Mouse (Mus musculus) mouse trophoblast stem cell (cell line): ENCODE measurements at regions not wholly inside any gene's neighbourhood (a gene's known extent, or its start where the extent isn't known, plus 50 kb on each side); places are given as distances from the start of the nearest gene placed in this dataset.

Experiments
- in situ Hi-C, 2 experiments: fragments of 300-500 bp; cut with MseI, MboI; formaldehyde crosslinking; loops; 2 replicates in 1 of 2; 3 replicates in 1 of 2; pipeline ENCODE4 v1.15.1; 2025

- in situ Hi-C loops = loop anchor here in 1 of 2 experiments (5.0 to 25.0 kb wide), 3 partner anchors 191 to 621 kb away; partner anchors contain the start of gene Mad2l1
Observed at GRCm38 (mm10) chr6:67158765-67159164, 79.2 kb upstream of the Serbp1 start.

GRCm38 (mm10) chr6:67152845-67153468 lies 85.0 kb upstream of the Serbp1 start:
- in situ Hi-C loops = loop anchor here in 1 of 2 experiments (10.0 to 25.0 kb wide), 2 partner anchors 308 to 616 kb away; partner anchors contain the start of gene Mad2l1

GRCm38 (mm10) chr6:67151515-67151914 lies 86.5 kb upstream of the Serbp1 start:
- in situ Hi-C loops = loop anchor here in 1 of 2 experiments (10.0 to 25.0 kb wide), 2 partner anchors 307 to 614 kb away; partner anchors contain the start of gene Mad2l1

- in situ Hi-C loops = loop anchor here in 1 of 2 experiments (5.0 kb wide), 1 partner anchor 112 kb away; the partner anchor contains the start of gene Gadd45a
Observed at GRCm38 (mm10) chr6:67149425-67149824, 88.6 kb upstream of the Serbp1 start.

GRCm38 (mm10) chr6:67146708-67147107 lies 91.3 kb upstream of the Serbp1 start:
- in situ Hi-C loops = loop anchor here in 1 of 2 experiments (5.0 kb wide), 1 partner anchor 109 kb away; the partner anchor contains the start of gene Gadd45a

GRCm38 (mm10) chr6:67145969-67146368 lies 92.0 kb upstream of the Serbp1 start:
- in situ Hi-C loops = loop anchor here in 1 of 2 experiments (5.0 kb wide), 1 partner anchor 109 kb away; the partner anchor contains the start of gene Gadd45a

GRCm38 (mm10) chr6:67144946-67145716 lies 92.8 kb upstream of the Serbp1 start:
- in situ Hi-C loops = loop anchor here (5.0 kb wide), 3 partner anchors 108 to 183 kb away; partner anchors contain the start of gene Gadd45a (in 1 of the 2)

- in situ Hi-C loops = loop anchor here in 1 of 2 experiments (5.0 kb wide), 2 partner anchors 110 to 180 kb away; no protein-coding TSS in a partner anchor
Observed at GRCm38 (mm10) chr6:67142179-67142578, 95.8 kb upstream of the Serbp1 start.

- in situ Hi-C loops = loop anchor here in 1 of 2 experiments (5.0 kb wide), 2 partner anchors 108 to 178 kb away; no protein-coding TSS in a partner anchor
Observed at GRCm38 (mm10) chr6:67140645-67141250, 97.2 kb upstream of the Serbp1 start.

- in situ Hi-C loops = no loop called here
Observed at GRCm38 (mm10) chr6:67139012-67139375, 99.0 kb upstream of the Serbp1 start.

GRCm38 (mm10) chr6:67138302-67139011 lies 99.5 kb upstream of the Serbp1 start:
- in situ Hi-C loops = no loop called here

GRCm38 (mm10) chr6:67137482-67137881 lies 100.2 kb upstream of the Gadd45a start:
- in situ Hi-C loops = no loop called here

- in situ Hi-C loops = no loop called here
Observed at GRCm38 (mm10) chr6:67134915-67135314, 97.7 kb upstream of the Gadd45a start.

- in situ Hi-C loops = no loop called here
Observed at GRCm38 (mm10) chr6:67130540-67131301, 93.5 kb upstream of the Gadd45a start.

- in situ Hi-C loops = no loop called here
Observed at GRCm38 (mm10) chr6:67129626-67130025, 92.4 kb upstream of the Gadd45a start.

GRCm38 (mm10) chr6:67128503-67129463 lies 91.5 kb upstream of the Gadd45a start:
- in situ Hi-C loops = no loop called here

- in situ Hi-C loops = no loop called here
Observed at GRCm38 (mm10) chr6:67127727-67128126, 90.5 kb upstream of the Gadd45a start.

- in situ Hi-C loops = no loop called here
Observed at GRCm38 (mm10) chr6:67125715-67126312, 88.6 kb upstream of the Gadd45a start.

GRCm38 (mm10) chr6:67124089-67124488 lies 86.8 kb upstream of the Gadd45a start:
- in situ Hi-C loops = no loop called here
